Mouse (Mus musculus) cortical plate, adult 2 months (tissue): ENCODE results near the gene Bcas3. TPM values are rescaled to one million over a fixed set of nuclear protein-coding genes. Genes with fewer than 3 reads are reported as not detected.

ENCODE experiments used
- H3K27ac ChIP-seq: fragments of 200-500 bp; 2 replicates; pipeline ENCODE4 v1.5.1; 2012; ENCODE audit warnings: low read length, control low read depth, inconsistent platforms; ENCODE audit not compliant: insufficient read depth
- H3K4me1 ChIP-seq: fragments of 200-500 bp; 2 replicates; pipeline ENCODE4 v1.6.1; 2011; ENCODE audit warnings: low read length; ENCODE audit not compliant: control insufficient read depth, insufficient read depth
- H3K4me3 ChIP-seq: fragments of 200-500 bp; 2 replicates; pipeline ENCODE4 v1.5.1; 2011; ENCODE audit warnings: mild to moderate bottlenecking, low read length, control low read depth; ENCODE audit not compliant: insufficient read depth
- CTCF ChIP-seq: fragments of 200-500 bp; IDR thresholded peaks from 2 replicates; pipeline ENCODE4 v1.5.1; 2011; ENCODE audit warnings: mild to moderate bottlenecking, control low read depth, low read length; ENCODE audit not compliant: insufficient read depth; ENCODE audit errors: extremely low read depth
- POLR2A ChIP-seq: fragments of 200-500 bp; IDR thresholded peaks from 2 replicates; pipeline ENCODE4 v1.6.1; 2011; ENCODE audit warnings: mild to moderate bottlenecking, low read length, control low read depth; ENCODE audit not compliant: insufficient read depth; ENCODE audit errors: extremely low read depth
- polyA plus RNA-seq: library from polyadenylated mRNA; depleted of rRNA; stranded (reverse); fragments of >200 nt; gene quantifications from 2 replicates; pipeline ENCODE4 v1.2.3, GENCODE M21; 2012

Bcas3 gene
- polyA plus RNA-seq, 1 experiment = 47.1 TPM

- Histone ChIP-seq H3K27ac (no peak overlapping the region), H3K4me3 (no peak overlapping the region), H3K4me1 (no peaks in the 10 kb centered on the region)
- TF ChIP-seq POLR2A = no peak
- no peak for TF ChIP-seq CTCF
These were observed 480.9 kb downstream of the Bcas3 start for GRCm38 (mm10) chr11:85833761-85834385.

DNA sequence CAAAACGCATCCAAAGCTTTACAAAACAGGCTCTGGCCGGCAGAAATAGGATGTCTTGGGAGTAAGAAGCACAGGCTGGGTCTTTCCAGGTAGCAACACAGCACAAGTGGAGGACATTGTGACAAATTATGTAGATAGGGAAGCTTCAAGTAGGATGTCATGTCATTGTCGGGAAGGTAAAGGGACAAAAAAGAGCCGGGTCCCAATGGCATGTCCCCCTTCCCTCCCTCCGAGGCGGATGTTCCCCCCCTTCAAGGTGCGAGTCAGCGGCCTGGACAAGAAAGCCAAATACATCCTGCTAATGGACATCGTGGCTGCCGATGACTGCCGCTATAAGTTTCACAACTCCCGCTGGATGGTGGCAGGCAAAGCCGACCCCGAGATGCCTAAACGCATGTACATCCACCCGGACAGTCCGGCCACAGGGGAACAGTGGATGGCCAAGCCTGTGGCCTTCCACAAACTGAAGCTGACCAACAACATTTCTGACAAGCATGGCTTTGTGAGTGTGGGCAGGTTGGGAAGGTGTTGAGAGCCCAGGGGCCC lies 481.5 kb downstream of the Bcas3 start:
- H3K27ac ChIP-seq = no peak overlapping the region
- no peak for TF ChIP-seq POLR2A
- TF ChIP-seq CTCF = no peak
- no peaks in the 10 kb centered on the region for H3K4me1 ChIP-seq
- no peak overlapping the region for H3K4me3 ChIP-seq

DNA sequence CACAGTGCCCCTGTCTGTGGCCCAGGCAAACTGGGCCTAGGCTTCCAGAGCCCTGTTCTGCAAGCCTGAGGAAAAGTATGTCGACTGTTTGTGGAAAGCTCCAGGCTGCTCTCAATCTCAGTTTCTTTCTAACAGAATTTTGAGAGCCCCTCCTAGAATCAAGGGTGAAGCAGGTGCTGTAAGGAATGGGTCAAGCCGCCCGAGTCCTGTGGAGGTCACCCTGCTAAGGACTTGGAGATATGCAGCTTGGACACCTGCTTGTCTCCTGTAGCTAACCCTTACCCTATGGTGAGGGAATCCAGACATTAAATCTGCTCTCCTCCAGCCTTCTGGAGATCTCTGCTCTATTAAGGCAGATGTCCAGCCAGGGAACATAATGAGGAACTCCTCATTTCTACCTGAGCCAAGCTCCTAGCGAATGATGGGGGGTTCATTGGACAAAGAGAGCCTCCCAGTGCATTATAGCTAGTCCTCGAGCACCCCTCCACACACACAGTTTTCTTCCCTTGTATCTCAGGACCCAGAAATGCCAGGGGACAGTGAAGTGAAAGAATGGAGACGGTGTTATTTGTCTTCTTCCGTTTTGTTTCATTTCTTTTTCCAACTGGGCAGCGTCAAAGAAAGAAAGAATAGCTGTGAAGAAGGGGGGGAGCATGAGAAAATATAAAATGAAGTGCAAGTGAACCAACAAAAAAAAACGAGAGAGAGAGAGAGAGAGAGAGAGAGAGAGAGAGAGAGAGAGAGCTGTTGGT lies 482.2 kb downstream of the Bcas3 start:
- Histone ChIP-seq H3K4me1 (no peaks in the 10 kb centered on the region), H3K27ac (no peak overlapping the region), H3K4me3 (no peak overlapping the region)
- TF ChIP-seq CTCF (no peak), POLR2A (no peak)

DNA sequence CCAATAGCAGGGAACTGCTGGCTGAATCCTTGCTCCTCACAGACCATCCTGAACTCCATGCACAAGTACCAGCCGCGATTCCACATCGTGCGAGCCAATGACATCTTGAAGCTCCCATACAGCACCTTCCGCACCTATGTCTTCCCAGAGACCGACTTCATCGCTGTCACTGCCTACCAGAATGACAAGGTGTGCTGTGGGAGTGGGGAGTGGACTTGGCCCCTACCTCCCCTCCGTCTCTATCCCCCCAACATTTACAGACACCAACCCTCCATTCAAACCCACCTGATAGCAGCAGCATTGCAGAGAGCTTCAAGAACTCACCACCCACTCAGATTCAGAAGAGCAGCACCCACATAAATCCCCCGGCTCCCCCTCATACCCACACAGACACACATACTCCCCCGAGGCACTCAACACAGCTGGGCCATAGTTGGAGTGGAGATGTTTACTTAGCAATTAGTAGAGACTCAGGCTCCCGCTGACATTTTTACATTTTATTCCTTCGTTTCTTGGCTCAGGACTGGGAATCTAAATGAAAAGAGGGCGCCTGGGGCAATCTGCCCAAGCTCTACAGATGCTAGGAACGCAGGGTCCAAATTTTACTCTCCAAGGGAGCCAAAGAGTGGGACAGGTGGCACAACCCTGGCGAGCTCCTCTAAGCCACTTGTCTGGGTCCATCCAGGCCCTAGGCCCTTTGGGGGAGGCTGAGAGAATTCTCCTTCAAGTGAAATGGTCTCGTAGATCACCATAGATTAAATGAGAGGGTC lies 483.0 kb downstream of the Bcas3 start:
- Histone ChIP-seq H3K4me3 (no peak overlapping the region), H3K27ac (no peak overlapping the region), H3K4me1 (no peaks in the 10 kb centered on the region)
- no peak for TF ChIP-seq POLR2A
- no peak for TF ChIP-seq CTCF

GRCm38 (mm10) chr11:85836523-85837290 lies 483.7 kb downstream of the Bcas3 start:
- Histone ChIP-seq H3K4me3 (no peak overlapping the region), H3K4me1 (no peaks in the 10 kb centered on the region), H3K27ac (no peak overlapping the region)
- TF ChIP-seq POLR2A (no peak), CTCF (no peak)

- no peak for TF ChIP-seq CTCF
- no peak for TF ChIP-seq POLR2A
- Histone ChIP-seq H3K27ac (no peak overlapping the region), H3K4me3 (no peak overlapping the region), H3K4me1 (no peaks in the 10 kb centered on the region)
These were observed 484.3 kb downstream of the Bcas3 start for GRCm38 (mm10) chr11:85837291-85837647.

DNA sequence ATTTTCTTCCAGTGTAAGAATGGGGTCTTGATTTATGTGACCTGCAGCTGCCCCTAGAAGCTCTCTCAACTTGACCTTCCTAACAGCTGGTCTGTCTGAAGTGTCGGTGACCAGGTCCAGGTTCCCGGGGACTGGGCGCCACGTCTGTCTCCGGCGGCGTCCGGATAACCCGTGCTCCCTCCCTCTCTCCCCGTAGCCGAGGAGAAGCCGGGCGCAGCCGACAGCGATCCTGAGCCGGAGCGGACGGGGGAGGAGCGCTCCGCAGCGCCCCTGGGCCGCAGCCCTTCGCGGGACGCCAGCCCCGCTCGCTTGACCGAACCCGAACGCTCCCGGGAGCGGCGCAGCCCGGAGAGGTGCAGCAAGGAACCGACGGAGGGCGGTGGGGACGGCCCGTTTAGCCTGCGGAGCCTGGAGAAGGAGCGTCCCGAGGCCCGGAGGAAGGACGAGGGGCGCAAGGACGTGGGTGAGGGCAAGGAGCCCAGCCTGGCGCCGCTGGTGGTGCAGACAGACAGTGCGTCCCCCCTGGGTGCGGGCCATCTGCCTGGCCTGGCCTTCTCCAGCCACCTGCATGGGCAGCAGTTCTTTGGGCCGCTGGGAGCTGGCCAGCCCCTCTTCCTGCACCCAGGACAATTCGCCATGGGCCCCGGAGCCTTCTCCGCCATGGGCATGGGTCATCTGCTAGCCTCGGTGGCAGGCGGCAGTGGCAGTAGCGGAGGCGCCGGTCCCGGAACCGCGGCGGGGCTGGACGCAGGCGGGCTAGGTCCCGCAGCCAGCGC lies 484.9 kb downstream of the Bcas3 start:
- Histone ChIP-seq H3K4me1 (no peaks in the 10 kb centered on the region), H3K4me3 (no peak overlapping the region), H3K27ac (no peak overlapping the region)
- no peak for TF ChIP-seq POLR2A

- Histone ChIP-seq H3K4me3 (no peak overlapping the region), H3K4me1 (no peaks in the 10 kb centered on the region), H3K27ac (no peak overlapping the region)
- TF ChIP-seq POLR2A (no peak), CTCF (no peak)
These were observed 485.7 kb downstream of the Bcas3 start for GRCm38 (mm10) chr11:85838424-85839257.
